Mouse (Mus musculus) B cell, adult (primary cell): ENCODE data around the gene Nat8f3. TPM values are rescaled to one million over a fixed set of nuclear protein-coding genes. Genes with fewer than 3 reads are reported as not detected.

ENCODE experiments used
- total RNA-seq: library from RNA; stranded (reverse); gene quantifications from 4 replicates; pipeline ENCODE4 v1.2.4, GENCODE M21; 2023; ENCODE audit not compliant: inconsistent age

Nat8f3 gene
- not detected in 4 replicates for total RNA-seq

GRCm38 (mm10) chr6:85765532-85765931, at the start of gene Nat8f3:
Gene Nat8f3, minus strand, starts transcription at chr6:85765754.

GRCm38 (mm10) chr6:85713105-85713504, 52.4 kb downstream of the Nat8f3 start, which contains the start of gene Nat8f7:
Gene Nat8f7, minus strand, starts transcription at chr6:85713205.

Other genes starting within 250 kb of the Nat8f3 start
- 4.5 to 5.8 TPM (median 5.3 TPM) in 4 replicates for gene Alms1, start 178.2 kb downstream of the Nat8f3 start, total RNA-seq
- not detected in 4 replicates for gene Nat8f7, start 52.5 kb downstream of the Nat8f3 start, total RNA-seq
- gene Nat8f6, start 55.2 kb upstream of the Nat8f3 start, total RNA-seq: not detected in 4 replicates
- not detected in 4 replicates for gene Nat8f5, start 55.2 kb upstream of the Nat8f3 start, total RNA-seq
- not detected in 4 replicates for gene Nat8, start 66.3 kb upstream of the Nat8f3 start, total RNA-seq
- 0.16 TPM in 1 of 4 replicates, not detected in the others for gene Nat8f2, start 103.4 kb upstream of the Nat8f3 start, total RNA-seq
- 1.6 to 4.6 TPM (median 2.6 TPM) in 4 replicates for gene Nat8f4, start 139.1 kb upstream of the Nat8f3 start, total RNA-seq
- gene Tprkb, start 146.1 kb upstream of the Nat8f3 start, total RNA-seq: 15.3 to 19.3 TPM (median 17.7 TPM) in 4 replicates
- 2.1 to 4.3 TPM (median 3.7 TPM) in 4 replicates for gene Nat8f1, start 149.9 kb upstream of the Nat8f3 start, total RNA-seq
- gene Dusp11, start 195.9 kb upstream of the Nat8f3 start, total RNA-seq: 198 to 224 TPM (median 216 TPM) in 4 replicates